Mouse (Mus musculus): ENCODE data around the gene Klrb1c.
A peak's percentile ranks its signal among the peaks of the same experiment; 100 is the strongest.

DNA sequence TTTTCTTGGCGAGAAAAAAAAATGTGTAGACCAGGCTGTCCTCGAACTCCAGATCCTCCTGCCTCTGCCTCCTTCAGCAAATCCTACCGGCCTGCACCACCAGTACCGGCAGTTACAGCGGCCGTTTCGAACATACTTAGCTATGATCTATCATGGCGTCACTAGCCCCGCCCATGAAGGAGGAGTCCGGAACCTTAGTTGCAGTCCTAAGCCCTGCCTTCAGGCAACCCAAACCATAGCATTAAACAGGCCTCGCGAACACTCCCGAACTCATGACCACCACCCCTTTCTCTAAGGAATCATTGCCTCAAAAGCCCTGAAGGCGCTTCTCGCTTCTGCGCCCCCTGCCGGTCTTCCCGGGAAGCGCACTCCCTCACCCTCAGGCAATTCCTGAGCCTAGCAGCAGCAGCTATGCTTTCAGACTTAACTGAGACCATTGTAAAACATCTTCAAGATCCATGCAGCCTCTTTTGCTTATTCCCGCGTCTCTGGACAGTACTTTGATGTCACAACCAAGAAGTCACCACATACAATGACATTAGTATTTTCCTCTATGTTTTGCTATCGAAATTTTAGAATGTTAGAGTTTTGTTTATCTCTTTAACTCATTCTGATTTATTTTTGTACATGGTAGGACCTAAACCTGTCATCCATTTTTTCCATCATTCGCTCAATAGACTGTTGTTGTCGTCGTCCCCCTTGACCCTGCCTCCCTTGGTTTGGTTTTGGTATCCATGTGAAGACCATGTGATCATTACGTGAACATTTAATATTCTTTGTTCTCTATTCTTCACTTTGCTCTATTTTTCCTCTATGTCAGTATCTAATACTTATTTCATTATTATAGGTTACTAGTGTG lies 14.2 kb upstream of the Klrb1c start:
- peak; percentile 99 for TF ChIP-seq CTCF (IDR thresholded peaks at IDR 0.05)
- peak; percentile 50; the same call in 1 of the 2 replicates for TF ChIP-seq EP300 (IDR thresholded peaks at IDR 0.05)

Data from lung, postnatal 0 days (tissue).